Mouse (Mus musculus): ENCODE results near the gene Foxm1.
"Not testable (repeated sequence)": the region's sequence is repeated elsewhere in the genome, so short reads cannot be mapped to it uniquely, and the experiment has no call there.

Foxm1 gene

GRCm38 (mm10) chr6:128375192-128375591, 12.4 kb downstream of the Foxm1 start, which contains the start of the genes Tex52 and Gm44596:
TSS of gene Tex52 (plus strand) at chr6:128375456.
TSS of gene Gm44596 (plus strand) at chr6:128375503.
- in situ Hi-C loops (cut with MboI, MseI): loop anchor here (5.0 kb wide), 1 partner anchor 37 kb away; no protein-coding TSS in a partner anchor

GRCm38 (mm10) chr6:128376371-128377085, 13.8 kb downstream of the Foxm1 start:
- in situ Hi-C loops (cut with MboI, MseI): loop anchor here (5.0 kb wide), 1 partner anchor 36 kb away; no protein-coding TSS in a partner anchor

- in situ Hi-C loops (cut with MboI, MseI): loop anchor here (5.0 kb wide), 1 partner anchor 33 kb away; no protein-coding TSS in a partner anchor
Observed at GRCm38 (mm10) chr6:128379636-128380035, 16.9 kb downstream of the Foxm1 start.

GRCm38 (mm10) chr6:128380594-128381167, 17.9 kb downstream of the Foxm1 start:
- in situ Hi-C loops (cut with MboI, MseI): not testable (repeated sequence)

- in situ Hi-C loops (cut with MboI, MseI): no loop called here
Observed at GRCm38 (mm10) chr6:128381254-128381653, 18.5 kb downstream of the Foxm1 start.

- in situ Hi-C loops (cut with MboI, MseI): no loop called here
Observed at GRCm38 (mm10) chr6:128383752-128384151, 21.0 kb downstream of the Foxm1 start.

- in situ Hi-C loops (cut with MboI, MseI): no loop called here
Observed at GRCm38 (mm10) chr6:128385026-128385425, 22.3 kb downstream of the Foxm1 start.

GRCm38 (mm10) chr6:128389185-128389584, 26.4 kb downstream of the Foxm1 start:
- in situ Hi-C loops (cut with MboI, MseI): no loop called here

- in situ Hi-C loops (cut with MboI, MseI): no loop called here
Observed at GRCm38 (mm10) chr6:128390683-128391082, 27.9 kb downstream of the Foxm1 start.

- in situ Hi-C loops (cut with MboI, MseI): no loop called here
Observed at GRCm38 (mm10) chr6:128397574-128398261, 35.0 kb downstream of the Foxm1 start.

- in situ Hi-C loops (cut with MboI, MseI): no loop called here
Observed at GRCm38 (mm10) chr6:128398996-128399395, 36.2 kb downstream of the Foxm1 start, which contains the start of gene Nrip2. TSS of gene Nrip2 (plus strand) at chr6:128399296.

- in situ Hi-C loops (cut with MboI, MseI): no loop called here
Observed at GRCm38 (mm10) chr6:128399421-128400185, 36.8 kb downstream of the Foxm1 start.

- in situ Hi-C loops (cut with MboI, MseI): no loop called here
Observed at GRCm38 (mm10) chr6:128404708-128405107, 41.9 kb downstream of the Foxm1 start.

GRCm38 (mm10) chr6:128408544-128409125, 45.9 kb downstream of the Foxm1 start:
- in situ Hi-C loops (cut with MboI, MseI): no loop called here

- in situ Hi-C loops (cut with MboI, MseI): loop anchor here (5.0 kb wide), 2 partner anchors 33 to 88 kb away; partner anchors contain the start of genes Gm44596 and Tex52
Observed at GRCm38 (mm10) chr6:128410305-128410704, 47.5 kb downstream of the Foxm1 start.

GRCm38 (mm10) chr6:128411115-128411514, 48.3 kb downstream of the Foxm1 start:
- in situ Hi-C loops (cut with MboI, MseI): loop anchor here (5.0 kb wide), 2 partner anchors 34 to 89 kb away; partner anchors contain the start of genes Gm44596 and Tex52

- in situ Hi-C loops (cut with MboI, MseI): no loop called here
Observed at GRCm38 (mm10) chr6:128416169-128416568, 53.4 kb downstream of the Foxm1 start.

- in situ Hi-C loops (cut with MboI, MseI): no loop called here
Observed at GRCm38 (mm10) chr6:128418076-128418475, 55.3 kb downstream of the Foxm1 start.

- in situ Hi-C loops (cut with MboI, MseI): loop anchor here (10.0 kb wide), 1 partner anchor 1316 kb away; the partner anchor contains the start of gene Tigar
Observed at GRCm38 (mm10) chr6:128421036-128421435, 58.3 kb downstream of the Foxm1 start.

GRCm38 (mm10) chr6:128421480-128421879, 58.7 kb downstream of the Foxm1 start:
- in situ Hi-C loops (cut with MboI, MseI): loop anchor here (10.0 kb wide), 1 partner anchor 1317 kb away; the partner anchor contains the start of gene Tigar
